Comparison of ENCODE assay signal across 9 mouse cellular contexts in the genomic region with DNA sequence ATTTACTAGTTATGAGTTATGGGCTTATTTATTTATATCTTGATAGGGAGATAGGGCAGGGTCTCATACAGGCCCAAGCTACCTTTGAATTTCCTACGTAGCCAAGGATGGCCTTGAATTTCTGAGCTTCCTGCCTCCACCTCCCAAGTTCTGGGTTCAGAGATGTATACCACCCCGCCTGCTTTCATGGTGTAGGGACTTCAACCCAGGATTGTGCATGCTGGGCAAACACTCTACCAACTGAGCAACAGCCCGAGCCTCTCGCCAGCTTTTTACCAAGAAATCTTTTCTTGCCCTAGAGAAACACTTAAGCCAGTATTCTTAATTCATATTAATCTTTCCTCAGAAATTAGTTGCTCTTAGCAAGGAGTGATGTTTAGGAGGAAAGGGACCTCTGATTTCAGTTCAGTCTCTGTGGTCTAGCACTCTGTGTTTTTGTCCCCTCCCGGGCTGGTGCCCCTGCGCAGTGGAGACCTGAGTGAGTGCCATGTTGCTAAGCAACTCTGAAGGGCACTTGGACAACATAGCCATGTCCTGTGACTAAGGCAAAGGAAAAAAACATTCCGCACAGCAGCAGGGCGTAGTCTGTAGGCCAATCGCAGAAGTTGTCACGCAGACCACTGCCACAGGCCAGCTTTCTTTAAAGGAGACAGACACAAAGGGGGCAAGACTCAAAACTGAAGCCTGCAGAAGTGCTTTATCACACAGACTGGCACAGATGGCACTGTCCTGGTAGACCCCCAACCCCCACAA.
DNase-seq lines count a peak whose midpoint lies in the region; ATAC-seq and TF ChIP-seq lines count a peak whose summit lies in the region.
"Had no signal": no experiment of that assay in that cellular context is flagged by ENCODE, and none has a peak within 500 bp of the region (broad histone marks: within the 10 kb centered on the region; RNA-seq: fewer than 3 reads in every experiment).

No protein-coding gene starts in this region.

- H3K36me3 ChIP-seq in hindbrain, postnatal 0 days (ENCODE audit: insufficient read depth, low read length): no peaks in the 10 kb centered on the region
- H3K36me3 ChIP-seq in limb, embryonic 10.5 days: no peaks in the 10 kb centered on the region

- WGBS in hindbrain, postnatal 0 days: 32% methylated on average over 10 of the region's 10 CpGs
- WGBS in lung, adult 2 months: 64% methylated on average over 10 of the region's 10 CpGs
- 94% methylated on average over 10 of the region's 10 CpGs for WGBS in limb, embryonic 10.5 days

- H3K4me1 ChIP-seq in hindbrain, postnatal 0 days (ENCODE audit: insufficient read depth, low read length): peaks cover 10% of the 10 kb centered on the region; the same call in 1 of the 2 replicates
- H3K4me1 ChIP-seq in lung, adult 2 months (ENCODE audit: control insufficient read depth, insufficient read depth, low read length): peaks cover 3% of the 10 kb centered on the region
- no peaks in the 10 kb centered on the region for H3K4me1 ChIP-seq in limb, embryonic 10.5 days

- TF ChIP-seq POLR2A in lung, adult 2 months (IDR thresholded peaks at IDR 0.05; ENCODE audit: borderline replicate concordance, extremely low read depth, low read depth, low read length): no peak; the same call in 1 of the 2 replicates

- peak; percentile 12 for DNase-seq in adrenal gland, adult 8-10 months
- peak; percentile 5 for DNase-seq in cerebellum, adult 8-10 months
- DNase-seq in heart, adult 11 months: peak; percentile 97
- DNase-seq in hindbrain, postnatal 0 days (ENCODE audit: low spot score): peak; percentile 92
- DNase-seq in lung, adult 2 months: peak; percentile 58
- peak; percentile 75 to 80 for DNase-seq in right cerebral cortex, postnatal 10 days (ENCODE audit: low spot score in 2 of 2)
- no peak for DNase-seq in spleen, postnatal 14 days (ENCODE audit: low spot score in 2 of 2)
- no peak for DNase-seq in limb, embryonic 10.5 days (ENCODE audit: low spot score)

- peak overlapping the region; percentile 24; the same call in 1 of the 2 replicates for H3K4me2 ChIP-seq in hindbrain, postnatal 0 days (ENCODE audit: low read depth, low read length)

- H3K27me3 ChIP-seq in hindbrain, postnatal 0 days (ENCODE audit: insufficient read depth, low read length): no peaks in the 10 kb centered on the region
- no peaks in the 10 kb centered on the region for H3K27me3 ChIP-seq in limb, embryonic 10.5 days (ENCODE audit: low read depth, poor library complexity, severe bottlenecking)

- no peaks in the 10 kb centered on the region for H3K9me3 ChIP-seq in hindbrain, postnatal 0 days (ENCODE audit: low read length)
- no peaks in the 10 kb centered on the region for H3K9me3 ChIP-seq in limb, embryonic 10.5 days (replicated peaks)

- peak overlapping the region; percentile 77 for H3K27ac ChIP-seq in hindbrain, postnatal 0 days
- no peak overlapping the region for H3K27ac ChIP-seq in limb, embryonic 10.5 days

- no peak overlapping the region for H3K4me3 ChIP-seq in hindbrain, postnatal 0 days (ENCODE audit: low read length)
- no peak overlapping the region for H3K4me3 ChIP-seq in lung, adult 2 months (replicated peaks; ENCODE audit: extremely low read depth, low read depth, low read length)
- no peak overlapping the region for H3K4me3 ChIP-seq in limb, embryonic 10.5 days
- H3K4me3 ChIP-seq: myocyte had no signal

- TF ChIP-seq CTCF in hindbrain, postnatal 0 days (IDR thresholded peaks at IDR 0.05; ENCODE audit: low read depth): no peak
- TF ChIP-seq CTCF in lung, adult 2 months (IDR thresholded peaks at IDR 0.05; ENCODE audit: insufficient read depth, low read length): no peak

- H3K9ac ChIP-seq in hindbrain, postnatal 0 days (replicated peaks; ENCODE audit: low read length): no peak overlapping the region

- peak; percentile 99 for ATAC-seq in hindbrain, postnatal 0 days

Comparison
In these comparisons a context has a peak if more than half of its experiments do, and no peak if none do; other contexts are left out.
1. DNase-seq: peak in adrenal gland, adult 8-10 months (single experiment), cerebellum, adult 8-10 months (single experiment), heart, adult 11 months (single experiment), hindbrain, postnatal 0 days (single experiment), lung, adult 2 months (single experiment) and right cerebral cortex, postnatal 10 days (2 of 2); none in spleen, postnatal 14 days (0 of 2) and limb, embryonic 10.5 days (single experiment).